Mouse (Mus musculus): Measurements from ENCODE around the gene Bysl.

DNA sequence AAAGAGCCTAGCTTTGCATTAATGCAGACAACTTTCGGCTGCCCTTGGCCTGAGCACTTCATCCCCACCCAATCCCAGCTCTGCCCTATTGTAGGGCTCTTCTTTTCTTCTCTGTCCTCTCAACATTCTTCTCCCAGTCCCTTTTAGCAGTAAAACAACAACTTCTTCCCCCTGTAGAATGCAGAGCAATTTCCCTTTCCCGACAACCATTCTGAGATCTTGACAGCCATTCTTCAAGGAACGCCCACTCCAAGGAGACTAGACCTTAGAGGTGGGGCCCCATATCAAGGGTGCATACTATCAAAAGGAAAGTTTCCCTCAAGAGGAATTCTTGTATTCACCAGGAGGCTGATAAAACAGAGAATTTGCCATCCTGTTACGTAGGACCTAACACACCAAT is 37.7 kb upstream of the Bysl start:
- TF ChIP-seq CTCF (conservative IDR thresholded peaks at IDR 0.05; ENCODE audit: low read length) (no peak), NANOG (IDR thresholded peaks at IDR 0.05; ENCODE audit: borderline replicate concordance, low read length) (no peak), POU5F1 (IDR thresholded peaks at IDR 0.05; ENCODE audit: borderline replicate concordance, low read length) (no peak)
